ENCODE assay signal across 17 mouse cellular contexts in genomic region chr16:31582885-31583284, GRCm38 (mm10).
"Had no signal": no experiment of that assay in that cellular context is flagged by ENCODE, and none has a peak within 500 bp of the region (broad histone marks: within the 10 kb centered on the region; RNA-seq: fewer than 3 reads in every experiment).

No protein-coding gene starts in this region.

- ATAC-seq: liver, postnatal 0 days; midbrain, embryonic 13.5 days; midbrain, embryonic 15.5 days had no signal

- H3K9me3 ChIP-seq: liver, embryonic 15.5 days; midbrain, embryonic 13.5 days; midbrain, embryonic 15.5 days; neural tube, embryonic 12.5 days; stomach, embryonic 15.5 days had no signal

- H3K4me2 ChIP-seq: liver, embryonic 15.5 days; lung, embryonic 14.5 days; midbrain, embryonic 11.5 days; midbrain, embryonic 13.5 days; midbrain, embryonic 15.5 days; neural tube, embryonic 12.5 days; stomach, embryonic 15.5 days had no signal

- H3K27me3 ChIP-seq: midbrain, embryonic 13.5 days; midbrain, embryonic 15.5 days; neural tube, embryonic 12.5 days; stomach, embryonic 15.5 days had no signal

- H3K9ac ChIP-seq: liver, embryonic 15.5 days; liver, postnatal 0 days; lung, embryonic 14.5 days; midbrain, embryonic 13.5 days; midbrain, embryonic 15.5 days; neural tube, embryonic 12.5 days; stomach, embryonic 15.5 days had no signal

- H3K27ac ChIP-seq: liver, embryonic 15.5 days; macrophage; midbrain, embryonic 13.5 days; midbrain, embryonic 15.5 days; neural tube, embryonic 12.5 days; stomach, embryonic 15.5 days; stomach, postnatal 0 days had no signal

- H3K4me3 ChIP-seq: liver, embryonic 15.5 days; megakaryocyte, embryonic 14.5 days; midbrain, embryonic 13.5 days; midbrain, embryonic 15.5 days; neural tube, embryonic 12.5 days; stomach, embryonic 15.5 days had no signal

- H3K36me3 ChIP-seq: liver, embryonic 15.5 days; midbrain, embryonic 13.5 days; midbrain, embryonic 15.5 days; neural tube, embryonic 12.5 days; stomach, embryonic 15.5 days had no signal

- H3K4me1 ChIP-seq: liver, embryonic 15.5 days; megakaryocyte, embryonic 14.5 days; midbrain, embryonic 13.5 days; midbrain, embryonic 15.5 days; neural tube, embryonic 12.5 days; stomach, embryonic 15.5 days had no signal

- DNase-seq: liver, postnatal 0 days; lung, postnatal 14 days; lung, postnatal 36 days; right cerebral cortex, postnatal 14 days; thymus, adult 2 months; thymus, postnatal 25 days; thymus, postnatal 4 days had no signal
